Mouse (Mus musculus) stomach, postnatal 0 days (tissue): ENCODE data around the gene Aig1.

Experiments
- CTCF ChIP-seq: IDR thresholded peaks from 2 replicates; pipeline ENCODE4 v1.5.1; 2016; ENCODE audit warnings: antibody characterized with exemption, low read depth, mild to moderate bottlenecking, moderate library complexity
- EP300 ChIP-seq: optimal IDR thresholded peaks from 2 replicates; pipeline ENCODE3; 2016; ENCODE audit warnings: antibody characterized with exemption

DNA sequence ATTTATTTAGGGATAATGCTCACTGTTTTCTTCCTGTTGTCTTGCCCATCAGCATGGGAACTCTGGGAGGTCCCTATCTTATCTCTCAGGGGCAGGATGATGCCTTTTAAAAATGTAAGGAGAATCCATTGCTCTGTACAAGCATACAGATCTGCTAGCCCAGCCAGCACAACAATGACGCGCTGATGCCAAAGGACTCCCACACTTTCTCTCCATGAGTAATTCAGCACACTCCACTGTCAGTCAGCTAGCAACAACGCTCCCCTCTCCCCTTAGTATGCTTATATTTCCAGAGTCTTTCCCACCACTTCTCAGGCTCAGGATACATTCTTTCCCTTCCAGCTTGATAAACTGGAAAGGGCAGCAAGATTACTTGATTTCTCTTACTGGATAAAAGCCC lies 46.4 kb upstream of the Aig1 start:
- TF ChIP-seq EP300 = no peak
- no peak for TF ChIP-seq CTCF
